Mouse (Mus musculus) MEL (cell line): ENCODE measurements around the gene Pmpcb.

Experiments used
- CTCF ChIP-seq, 3 experiments: IDR thresholded peaks in 2 of 3; conservative IDR thresholded peaks in 1 of 3; 2 replicates each; pipeline ENCODE4 v1.5.1; 2011 to 2012; ENCODE audit warnings: low read length in 3 of 3, low read depth in 2 of 3, mild to moderate bottlenecking in 2 of 3, improper control_type of control experiment in 1 of 3, inconsistent platforms in 1 of 3, mixed read lengths in 1 of 3, moderate library complexity in 1 of 3; ENCODE audit not compliant: control insufficient read depth in 1 of 3, insufficient read depth in 1 of 3, poor library complexity in 1 of 3, severe bottlenecking in 1 of 3
- ETS1 ChIP-seq: IDR thresholded peaks from 2 replicates; pipeline ENCODE4 v1.6.1; 2012; ENCODE audit warnings: low read depth, mild to moderate bottlenecking, inconsistent platforms, low read length, improper control_type of control experiment, moderate library complexity
- MAX ChIP-seq: IDR thresholded peaks from 2 replicates; pipeline ENCODE4 v1.6.1; 2011; ENCODE audit warnings: low read length, improper control_type of control experiment
- MAZ ChIP-seq: IDR thresholded peaks from 2 replicates; pipeline ENCODE4 v1.6.1; 2012; ENCODE audit warnings: low read depth, mild to moderate bottlenecking, inconsistent platforms, low read length, improper control_type of control experiment

GRCm38 (mm10) chr5:21712127-21712715 lies 24.7 kb upstream of the Pmpcb start:
- TF ChIP-seq MAZ (no peak), MAX (no peak), CTCF (IDR thresholded peaks at IDR 0.05 in 2 of 3, conservative IDR thresholded peaks at IDR 0.05 in 1 of 3; ENCODE audit: control insufficient read depth in 1 of 3, insufficient read depth in 1 of 3, low read depth in 2 of 3, low read length in 3 of 3, poor library complexity in 1 of 3, severe bottlenecking in 1 of 3) (no peak), ETS1 (peak; percentile 38; the same call in 1 of the 2 replicates)
